Comparison of ENCODE assay signal across 12 mouse cellular contexts in the genomic region with DNA sequence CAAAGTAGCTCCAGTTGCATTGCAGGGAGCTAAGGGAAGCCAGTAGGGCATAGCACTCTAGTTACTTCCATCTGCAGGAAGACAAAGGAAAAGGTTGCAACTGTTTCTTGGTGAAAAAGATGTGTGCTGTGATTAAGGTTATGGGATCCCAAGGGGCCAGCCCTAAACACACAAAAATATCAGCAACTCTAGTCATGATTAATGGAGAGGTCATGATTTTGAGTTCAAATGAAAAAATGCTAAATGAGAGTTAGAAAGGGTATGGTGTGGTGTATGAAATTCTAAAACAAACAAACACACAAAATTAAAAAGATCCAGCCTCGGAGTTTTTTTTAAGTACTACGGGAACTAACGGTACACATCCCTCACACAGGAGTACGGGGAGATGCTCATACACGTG. TPM values are rescaled to one million over a fixed set of nuclear protein-coding genes. Genes with fewer than 3 reads are reported as not detected.
A peak's percentile ranks its signal among the peaks of the same experiment; 100 is the strongest.
DNase-seq lines count a peak whose midpoint lies in the region; ATAC-seq lines count a peak whose summit lies in the region.
"Had no signal": no experiment of that assay in that cellular context is flagged by ENCODE, and none has a peak within 500 bp of the region (broad histone marks: within the 10 kb centered on the region; RNA-seq: fewer than 3 reads in every experiment).

No protein-coding gene starts in this region.

- no peak overlapping the region for H3K4me2 ChIP-seq in heart, embryonic 16.5 days (ENCODE audit: low read depth, low read length)
- H3K4me2 ChIP-seq: liver, embryonic 13.5 days had no signal

- no peaks in the 10 kb centered on the region for H3K36me3 ChIP-seq in heart, embryonic 16.5 days (ENCODE audit: control insufficient read depth, insufficient read depth)
- no peaks in the 10 kb centered on the region for H3K36me3 ChIP-seq in limb, embryonic 10.5 days
- H3K36me3 ChIP-seq: liver, embryonic 13.5 days had no signal

- peak overlapping the region; percentile 18; the same call in 1 of the 2 replicates for H3K27ac ChIP-seq in heart, embryonic 16.5 days (ENCODE audit: low read length)
- peak overlapping the region; percentile 92 for H3K27ac ChIP-seq in limb, embryonic 10.5 days
- H3K27ac ChIP-seq: liver, embryonic 13.5 days had no signal

- ATAC-seq in heart, embryonic 16.5 days (replicated peaks; ENCODE audit: extremely low read depth, insufficient read depth, low FRiP score) = no peak
- ATAC-seq: forebrain, postnatal 0 days had no signal

- 50% methylated on average over 5 of the region's 5 CpGs for WGBS in heart, embryonic 16.5 days
- 58% methylated on average over 5 of the region's 5 CpGs for WGBS in limb, embryonic 10.5 days

- DNase-seq in heart, postnatal 4 days = no peak
- DNase-seq in kidney, postnatal 14 days = peak; percentile 3
- DNase-seq in kidney, postnatal 10 days = no peak
- no peak for DNase-seq in limb, embryonic 10.5 days (ENCODE audit: low spot score)
- no peak for DNase-seq in lung, postnatal 10 days
- DNase-seq in T-cell, adult 2 months (ENCODE audit: low spot score) = no peak
- DNase-seq: forebrain, postnatal 0 days; kidney, adult 18-20 months; liver, embryonic 13.5 days; lung, postnatal 36 days; thymus, postnatal 4 days had no signal

- H3K9me3 ChIP-seq in heart, embryonic 16.5 days (replicated peaks; ENCODE audit: control insufficient read depth, low read length) = no peaks in the 10 kb centered on the region
- no peaks in the 10 kb centered on the region for H3K9me3 ChIP-seq in limb, embryonic 10.5 days (replicated peaks)
- H3K9me3 ChIP-seq: liver, embryonic 13.5 days had no signal

- H3K4me1 ChIP-seq in heart, embryonic 16.5 days (ENCODE audit: control insufficient read depth, insufficient read depth, low read length) = peaks cover 6% of the 10 kb centered on the region; the same call in 1 of the 2 replicates
- H3K4me1 ChIP-seq in limb, embryonic 10.5 days = peaks cover 41% of the 10 kb centered on the region

- H3K27me3 ChIP-seq in heart, embryonic 16.5 days (ENCODE audit: control insufficient read depth, insufficient read depth, low read length) = no peaks in the 10 kb centered on the region
- no peaks in the 10 kb centered on the region for H3K27me3 ChIP-seq in limb, embryonic 10.5 days (ENCODE audit: low read depth, poor library complexity, severe bottlenecking)
- H3K27me3 ChIP-seq: liver, embryonic 13.5 days had no signal

- no peak overlapping the region for H3K4me3 ChIP-seq in heart, embryonic 16.5 days (ENCODE audit: low read length)
- no peak overlapping the region for H3K4me3 ChIP-seq in limb, embryonic 10.5 days
- H3K4me3 ChIP-seq: liver, embryonic 13.5 days had no signal

- no peak overlapping the region for H3K9ac ChIP-seq in heart, embryonic 16.5 days (ENCODE audit: low read length)
- H3K9ac ChIP-seq: forebrain, postnatal 0 days; liver, embryonic 13.5 days had no signal

RNA-seq across cellular contexts. Expression of a gene that starts 49.1 kb away (rescaled TPM):
- 382 and 460 TPM in 2 replicates for polyA plus RNA-seq in heart, embryonic 16.5 days (2015; fragmentation: Nextera tagmentation; extraction: Ambion mirVana)
- 100 to 1,000 TPM; 597 to 657 TPM for total RNA-seq in heart, postnatal 4 days (2021)
- polyA plus RNA-seq in limb, embryonic 10.5 days (2016; fragmentation: Nextera tagmentation; extraction: Ambion mirVana) = 109 and 248 TPM in 2 replicates
